Mouse (Mus musculus) heart, postnatal 0 days (tissue): ENCODE data around the gene Lpp.

ENCODE experiments used
- CTCF ChIP-seq: IDR thresholded peaks from 2 replicates; pipeline ENCODE4 v1.5.1; 2016; ENCODE audit warnings: antibody characterized with exemption, control low read depth, low read depth
- EP300 ChIP-seq: IDR thresholded peaks from 2 replicates; pipeline ENCODE4 v1.6.1; 2016; ENCODE audit warnings: antibody characterized with exemption, low read depth

DNA sequence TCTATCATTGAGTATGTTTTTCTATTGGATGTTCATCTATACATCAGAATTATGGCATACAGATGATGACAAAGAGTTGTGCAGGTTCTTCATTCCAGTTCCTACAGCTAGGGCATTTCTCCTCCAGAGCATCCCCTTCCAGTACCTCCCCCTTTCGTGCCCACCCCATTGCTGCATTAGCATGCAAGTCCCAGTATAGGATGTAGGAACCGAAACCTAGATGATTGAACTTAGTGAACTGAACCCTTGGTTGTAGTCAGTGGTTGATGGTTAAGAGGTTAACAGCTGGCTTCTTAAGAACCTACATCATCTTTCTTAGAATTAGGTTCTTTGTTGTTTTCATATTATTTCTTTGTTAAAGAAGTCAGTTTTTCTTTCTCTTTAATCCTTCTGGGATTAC is 265.7 kb downstream of the Lpp start:
- TF ChIP-seq EP300 = no peak
- no peak for TF ChIP-seq CTCF
